Mouse (Mus musculus): ENCODE data around the gene Usp24. TPM values are rescaled to one million over a fixed set of nuclear protein-coding genes. Genes with fewer than 3 reads are reported as not detected.
"Not testable (repeated sequence)": the region's sequence is repeated elsewhere in the genome, so short reads cannot be mapped to it uniquely, and the experiment has no call there.

Gene Usp24
- polyA plus RNA-seq, 1 experiment from 2014 or later: 5.8 TPM

- H3K27ac ChIP-seq (ENCODE audit: low read depth, low read length): peak overlapping the region; percentile 94
- no peaks in the 10 kb centered on the region for H3K27me3 ChIP-seq (replicated peaks; ENCODE audit: control insufficient read depth, insufficient read depth, low read length)
- H3K4me1 ChIP-seq (ENCODE audit: control insufficient read depth, insufficient read depth, low read depth, low read length): peaks cover 24% of the 10 kb centered on the region
- ATAC-seq: peak; percentile 86
- no peaks in the 10 kb centered on the region for H3K9me3 ChIP-seq (ENCODE audit: control insufficient read depth, low read length)
- peak overlapping the region; percentile 99 for H3K9ac ChIP-seq (ENCODE audit: low read depth, low read length)
- peak overlapping the region; percentile 82 for H3K4me2 ChIP-seq (ENCODE audit: low read length)
- H3K36me3 ChIP-seq (ENCODE audit: control insufficient read depth, insufficient read depth, low read length): no peaks in the 10 kb centered on the region
- peak overlapping the region; percentile 95 for H3K4me3 ChIP-seq (ENCODE audit: low read length)
- under 1% methylated on average over 69 of the region's 81 CpGs for WGBS
Observed at GRCm38 (mm10) chr4:106316351-106317178, 552 bp downstream of the Usp24 start.

DNA sequence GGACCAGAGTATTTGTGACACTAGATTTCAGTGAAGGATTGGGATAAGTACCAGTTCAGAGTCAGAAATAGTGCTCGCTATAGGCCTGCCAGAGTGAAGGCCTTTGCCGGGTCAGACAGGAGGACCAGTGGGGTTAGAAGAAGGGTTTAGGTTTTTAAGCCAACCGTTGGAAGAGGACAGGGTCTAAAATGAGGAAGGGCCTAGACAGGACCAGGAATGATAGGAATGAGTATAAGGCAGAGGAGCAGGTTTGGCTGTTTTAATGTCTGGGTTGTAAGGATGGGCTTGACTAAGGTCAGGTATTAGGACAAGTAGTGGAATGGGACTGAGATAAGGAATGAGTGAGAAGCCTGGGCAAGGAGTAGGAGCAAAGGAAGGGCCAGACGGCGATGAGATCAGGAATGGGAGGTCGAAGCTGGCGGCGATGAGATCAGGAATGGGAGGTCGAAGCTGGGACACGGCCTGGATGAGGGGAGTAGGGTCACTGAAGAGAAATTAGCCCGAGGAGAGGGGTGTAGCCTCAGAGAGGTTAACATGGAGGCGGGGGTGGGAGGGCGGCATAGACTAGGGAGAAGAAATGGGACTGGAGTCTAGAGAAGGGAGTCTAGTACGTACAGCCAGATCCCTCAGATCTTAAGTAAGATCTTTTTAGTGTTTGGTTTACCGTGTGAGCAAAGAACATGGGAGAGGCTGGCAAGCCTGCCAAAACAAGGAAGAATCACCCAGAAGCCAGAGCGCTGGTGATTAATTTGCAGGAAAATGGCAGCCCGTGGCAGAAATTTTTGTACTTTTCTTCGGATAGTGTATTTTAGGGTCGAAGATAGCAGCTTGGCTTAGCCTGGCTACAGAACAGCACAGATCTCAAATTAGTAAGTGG, 1.4 kb downstream of the Usp24 start:
- Histone ChIP-seq H3K4me1 (ENCODE audit: control insufficient read depth, insufficient read depth, low read depth, low read length) (peaks cover 24% of the 10 kb centered on the region), H3K27me3 (replicated peaks; ENCODE audit: control insufficient read depth, insufficient read depth, low read length) (no peaks in the 10 kb centered on the region), H3K36me3 (ENCODE audit: control insufficient read depth, insufficient read depth, low read length) (no peaks in the 10 kb centered on the region), H3K27ac (ENCODE audit: low read depth, low read length) (peak overlapping the region; percentile 94), H3K4me2 (ENCODE audit: low read length) (peak overlapping the region; percentile 82), H3K4me3 (ENCODE audit: low read length) (peak overlapping the region; percentile 95), H3K9me3 (ENCODE audit: control insufficient read depth, low read length) (no peaks in the 10 kb centered on the region), H3K9ac (ENCODE audit: low read depth, low read length) (peak overlapping the region; percentile 99)
- 15% methylated on average over 19 of the region's 19 CpGs for WGBS
- ATAC-seq: peak; percentile 5; the same call in 1 of the 2 replicates

DNA sequence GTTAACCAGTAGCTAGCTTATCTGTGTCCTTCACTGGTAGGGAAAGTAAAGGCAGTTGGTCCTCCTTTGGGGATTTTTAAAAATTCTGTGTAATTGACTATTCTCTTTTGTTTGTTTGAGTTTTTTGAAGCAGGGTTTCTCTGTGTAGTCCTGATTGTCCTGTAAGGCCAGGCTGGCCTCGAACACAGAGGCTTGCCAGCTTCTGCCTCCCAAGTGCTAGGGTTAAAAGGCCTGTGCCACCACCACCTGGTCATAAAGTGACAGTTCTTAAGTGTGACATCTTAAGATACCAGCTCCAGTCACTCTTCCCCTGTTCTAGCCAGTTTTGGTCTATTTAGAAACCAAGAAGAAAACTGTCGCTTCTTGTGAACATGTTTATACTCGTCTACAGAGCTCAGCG, 2.2 kb downstream of the Usp24 start:
- Histone ChIP-seq H3K4me1 (ENCODE audit: control insufficient read depth, insufficient read depth, low read depth, low read length) (peaks cover 24% of the 10 kb centered on the region), H3K9ac (ENCODE audit: low read depth, low read length) (peak overlapping the region; percentile 99)

DNA sequence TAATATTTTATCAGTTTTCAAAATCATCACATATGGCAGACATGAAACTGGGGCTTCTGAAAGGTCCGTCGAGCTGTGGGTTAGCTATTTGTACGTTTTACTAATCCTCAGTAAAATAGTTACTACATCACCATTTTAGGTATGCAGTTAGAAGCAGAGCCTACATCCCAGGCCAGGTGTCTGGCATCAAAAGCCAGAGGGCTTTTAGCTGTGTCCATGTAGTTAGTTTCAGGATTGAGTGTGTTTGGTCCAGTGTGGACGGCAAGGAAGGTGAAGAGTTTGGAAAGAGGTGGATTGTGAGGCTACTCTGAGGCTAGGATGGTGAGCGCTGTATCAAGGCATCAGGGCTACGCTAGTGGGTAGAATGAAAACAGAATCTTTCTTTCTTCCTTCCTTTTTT, 3.0 kb downstream of the Usp24 start:
- WGBS: 88% methylated on average over 6 of the region's 6 CpGs
- Histone ChIP-seq H3K4me2 (ENCODE audit: low read length) (no peak overlapping the region), H3K9me3 (ENCODE audit: control insufficient read depth, low read length) (no peaks in the 10 kb centered on the region), H3K9ac (ENCODE audit: low read depth, low read length) (no peak overlapping the region), H3K4me1 (ENCODE audit: control insufficient read depth, insufficient read depth, low read depth, low read length) (peaks cover 24% of the 10 kb centered on the region), H3K27me3 (replicated peaks; ENCODE audit: control insufficient read depth, insufficient read depth, low read length) (no peaks in the 10 kb centered on the region), H3K27ac (ENCODE audit: low read depth, low read length) (no peak overlapping the region), H3K36me3 (ENCODE audit: control insufficient read depth, insufficient read depth, low read length) (no peaks in the 10 kb centered on the region), H3K4me3 (ENCODE audit: low read length) (no peak overlapping the region)
- ATAC-seq: no peak

More for the DNA sequence above, 2.2 kb downstream of the Usp24 start:
- 89% methylated on average over 4 of the region's 4 CpGs for WGBS
- Histone ChIP-seq H3K4me3 (ENCODE audit: low read length) (peak overlapping the region; percentile 95), H3K36me3 (ENCODE audit: control insufficient read depth, insufficient read depth, low read length) (no peaks in the 10 kb centered on the region), H3K27ac (ENCODE audit: low read depth, low read length) (no peak overlapping the region), H3K9me3 (ENCODE audit: control insufficient read depth, low read length) (no peaks in the 10 kb centered on the region), H3K4me2 (ENCODE audit: low read length) (peak overlapping the region; percentile 82), H3K27me3 (replicated peaks; ENCODE audit: control insufficient read depth, insufficient read depth, low read length) (no peaks in the 10 kb centered on the region)
- no peak for ATAC-seq

- Histone ChIP-seq H3K27me3 (replicated peaks; ENCODE audit: control insufficient read depth, insufficient read depth, low read length) (no peaks in the 10 kb centered on the region), H3K27ac (ENCODE audit: low read depth, low read length) (no peak overlapping the region), H3K36me3 (ENCODE audit: control insufficient read depth, insufficient read depth, low read length) (no peaks in the 10 kb centered on the region), H3K4me3 (ENCODE audit: low read length) (no peak overlapping the region), H3K4me2 (ENCODE audit: low read length) (no peak overlapping the region), H3K9ac (ENCODE audit: low read depth, low read length) (no peak overlapping the region), H3K9me3 (ENCODE audit: control insufficient read depth, low read length) (no peaks in the 10 kb centered on the region), H3K4me1 (ENCODE audit: control insufficient read depth, insufficient read depth, low read depth, low read length) (peaks cover 12% of the 10 kb centered on the region)
- WGBS: 91% methylated on average over 10 of the region's 10 CpGs
- no peak for ATAC-seq
Observed at GRCm38 (mm10) chr4:106322846-106323245, 6.8 kb downstream of the Usp24 start.

DNA sequence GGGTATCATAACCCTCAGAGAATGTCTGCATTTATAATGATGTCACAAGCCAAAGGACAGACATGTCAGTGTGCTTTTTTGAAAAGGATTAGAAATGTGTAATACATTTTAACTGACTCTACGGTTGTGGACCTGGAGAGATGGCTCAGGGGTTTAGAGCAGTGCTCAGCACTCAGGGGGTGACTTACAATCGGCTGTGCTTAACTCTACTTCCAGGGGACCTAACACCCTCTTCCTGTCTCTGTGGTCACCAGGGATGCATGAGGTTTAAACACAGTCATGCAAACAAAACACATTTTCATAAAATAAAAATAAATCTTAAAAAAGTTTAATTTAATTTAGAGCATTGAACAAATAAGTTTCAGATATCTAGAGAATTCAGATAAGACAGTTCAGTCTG, 7.3 kb downstream of the Usp24 start:
- peaks cover 8% of the 10 kb centered on the region for H3K4me1 ChIP-seq (ENCODE audit: control insufficient read depth, insufficient read depth, low read depth, low read length)
- WGBS: 61% methylated on average over 2 of the region's 2 CpGs
- ATAC-seq: no peak

GRCm38 (mm10) chr4:106327436-106327835, 11.4 kb downstream of the Usp24 start:
- Histone ChIP-seq H3K9me3 (ENCODE audit: control insufficient read depth, low read length) (no peaks in the 10 kb centered on the region), H3K36me3 (ENCODE audit: control insufficient read depth, insufficient read depth, low read length) (no peaks in the 10 kb centered on the region), H3K4me3 (ENCODE audit: low read length) (no peak overlapping the region), H3K9ac (ENCODE audit: low read depth, low read length) (no peak overlapping the region), H3K4me2 (ENCODE audit: low read length) (no peak overlapping the region), H3K27me3 (replicated peaks; ENCODE audit: control insufficient read depth, insufficient read depth, low read length) (no peaks in the 10 kb centered on the region), H3K4me1 (ENCODE audit: control insufficient read depth, insufficient read depth, low read depth, low read length) (no peaks in the 10 kb centered on the region), H3K27ac (ENCODE audit: low read depth, low read length) (no peak overlapping the region)
- 90% methylated on average over 5 of the region's 5 CpGs for WGBS
- no peak; the same call in 1 of the 2 replicates for ATAC-seq

More for the DNA sequence above, 7.3 kb downstream of the Usp24 start:
- Histone ChIP-seq H3K9ac (ENCODE audit: low read depth, low read length) (no peak overlapping the region), H3K27ac (ENCODE audit: low read depth, low read length) (no peak overlapping the region), H3K27me3 (replicated peaks; ENCODE audit: control insufficient read depth, insufficient read depth, low read length) (no peaks in the 10 kb centered on the region), H3K4me3 (ENCODE audit: low read length) (no peak overlapping the region), H3K36me3 (ENCODE audit: control insufficient read depth, insufficient read depth, low read length) (no peaks in the 10 kb centered on the region), H3K4me2 (ENCODE audit: low read length) (no peak overlapping the region), H3K9me3 (ENCODE audit: control insufficient read depth, low read length) (no peaks in the 10 kb centered on the region)

DNA sequence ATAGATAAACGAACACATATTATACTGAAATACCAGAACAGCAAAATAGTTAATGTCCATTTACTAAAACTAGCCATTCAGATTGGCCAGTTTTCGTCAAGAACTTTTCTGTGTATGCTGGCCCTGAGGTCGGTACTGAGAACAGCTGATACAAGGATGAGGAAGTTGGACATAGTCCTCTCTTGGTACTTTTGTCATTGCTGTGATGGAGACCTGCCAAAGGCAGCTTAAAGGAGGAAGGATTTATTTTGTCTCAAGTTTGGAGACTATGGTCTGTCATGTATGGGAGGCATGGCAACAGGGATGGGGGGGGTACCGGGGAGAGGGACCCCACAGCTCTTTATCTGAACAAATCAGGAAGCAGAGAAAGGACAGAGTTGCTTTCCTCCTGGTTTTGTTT, 12.7 kb downstream of the Usp24 start:
- Histone ChIP-seq H3K4me3 (ENCODE audit: low read length) (no peak overlapping the region), H3K9me3 (ENCODE audit: control insufficient read depth, low read length) (no peaks in the 10 kb centered on the region), H3K4me1 (ENCODE audit: control insufficient read depth, insufficient read depth, low read depth, low read length) (no peaks in the 10 kb centered on the region; the same call in 1 of the 2 replicates), H3K27me3 (replicated peaks; ENCODE audit: control insufficient read depth, insufficient read depth, low read length) (no peaks in the 10 kb centered on the region), H3K27ac (ENCODE audit: low read depth, low read length) (no peak overlapping the region), H3K4me2 (ENCODE audit: low read length) (no peak overlapping the region), H3K9ac (ENCODE audit: low read depth, low read length) (no peak overlapping the region), H3K36me3 (ENCODE audit: control insufficient read depth, insufficient read depth, low read length) (no peaks in the 10 kb centered on the region)
- over 99% methylated on average over 4 of the region's 4 CpGs for WGBS
- no peak for ATAC-seq

GRCm38 (mm10) chr4:106329171-106329570, 13.2 kb downstream of the Usp24 start:
- not testable (repeated sequence) for H3K36me3 ChIP-seq (ENCODE audit: control insufficient read depth, insufficient read depth, low read length); H3K27ac ChIP-seq (ENCODE audit: low read depth, low read length)
- WGBS: 90% methylated on average over 6 of the region's 6 CpGs

More at GRCm38 (mm10) chr4:106329171-106329570, 13.2 kb downstream of the Usp24 start:
- not testable (repeated sequence) for H3K27me3 ChIP-seq (replicated peaks; ENCODE audit: control insufficient read depth, insufficient read depth, low read length); ATAC-seq; H3K9me3 ChIP-seq (ENCODE audit: control insufficient read depth, low read length); H3K9ac ChIP-seq (ENCODE audit: low read depth, low read length); H3K4me3 ChIP-seq (ENCODE audit: low read length); H3K4me1 ChIP-seq (ENCODE audit: control insufficient read depth, insufficient read depth, low read depth, low read length); H3K4me2 ChIP-seq (ENCODE audit: low read length)
